Mouse (Mus musculus): Measurements from ENCODE around the gene Ppp2r2d.

- TF ChIP-seq POLR2A (IDR thresholded peaks at IDR 0.05; ENCODE audit: control insufficient read depth, extremely low read depth, insufficient read depth, low read length, poor library complexity), result no peak
- peak; percentile 84; the same call in 1 of the 2 replicates for TF ChIP-seq CTCF (IDR thresholded peaks at IDR 0.05; ENCODE audit: borderline replicate concordance, control insufficient read depth, extremely low read depth, insufficient read depth, low read length, poor library complexity)
These were observed 18.1 kb upstream of the Ppp2r2d start for GRCm38 (mm10) chr7:138827812-138828211.

Measured in thymus, adult 2 months (tissue).